Mouse (Mus musculus) cerebellum, adult 2 months (tissue): ENCODE results near the gene Mgat3. TPM values are rescaled to one million over a fixed set of nuclear protein-coding genes. Genes with fewer than 3 reads are reported as not detected.
A peak's percentile ranks its signal among the peaks of the same experiment; 100 is the strongest.

Experiments
- DNase-seq, 2 experiments: peaks; one replicate each; pipeline ENCODE4 v3.0.0; 2021
- H3K27ac ChIP-seq: fragments of 200-500 bp; 2 replicates; pipeline ENCODE4 v1.5.1; 2012; ENCODE audit warnings: low read length, control low read depth, inconsistent platforms; ENCODE audit not compliant: insufficient read depth
- H3K27me3 ChIP-seq: fragments of 200-500 bp; 2 replicates; pipeline ENCODE4 v1.6.1; 2012; ENCODE audit warnings: inconsistent platforms, mild to moderate bottlenecking, low read length, moderate library complexity; ENCODE audit not compliant: control insufficient read depth, insufficient read depth
- H3K4me1 ChIP-seq: fragments of 200-500 bp; 2 replicates; pipeline ENCODE4 v1.6.1; 2011; ENCODE audit warnings: low read length; ENCODE audit not compliant: control insufficient read depth, insufficient read depth
- H3K4me3 ChIP-seq: fragments of 200-500 bp; replicated peaks from 2 replicates; pipeline ENCODE3; 2011; ENCODE audit warnings: mild to moderate bottlenecking, low read depth, low read length, control low read depth; ENCODE audit not compliant: insufficient read depth
- CTCF ChIP-seq: fragments of 200-500 bp; IDR thresholded peaks from 2 replicates; pipeline ENCODE4 v1.5.1; 2011; ENCODE audit warnings: low read depth, mild to moderate bottlenecking, control low read depth, low read length, moderate library complexity, borderline replicate concordance; ENCODE audit not compliant: insufficient read depth
- POLR2A ChIP-seq: fragments of 200-500 bp; IDR thresholded peaks from 2 replicates; pipeline ENCODE4 v1.6.1; 2011; ENCODE audit warnings: low read length, control low read depth, borderline replicate concordance; ENCODE audit not compliant: insufficient read depth
- WGBS: fragments of 180-500 bp; shearing (Covaris S2); methylation state at CpG from one replicate; pipeline ENCODE4 v1.1.7; 2018; 5-methylcytosine and 5-hydroxymethylcytosine counted together
- polyA plus RNA-seq: library from polyadenylated mRNA; depleted of rRNA; stranded (reverse); fragments of >200 nt; gene quantifications from 2 replicates; pipeline ENCODE4 v1.2.3, GENCODE M21; 2012

The Mgat3 gene
- polyA plus RNA-seq, 1 experiment, result 106 TPM

DNA sequence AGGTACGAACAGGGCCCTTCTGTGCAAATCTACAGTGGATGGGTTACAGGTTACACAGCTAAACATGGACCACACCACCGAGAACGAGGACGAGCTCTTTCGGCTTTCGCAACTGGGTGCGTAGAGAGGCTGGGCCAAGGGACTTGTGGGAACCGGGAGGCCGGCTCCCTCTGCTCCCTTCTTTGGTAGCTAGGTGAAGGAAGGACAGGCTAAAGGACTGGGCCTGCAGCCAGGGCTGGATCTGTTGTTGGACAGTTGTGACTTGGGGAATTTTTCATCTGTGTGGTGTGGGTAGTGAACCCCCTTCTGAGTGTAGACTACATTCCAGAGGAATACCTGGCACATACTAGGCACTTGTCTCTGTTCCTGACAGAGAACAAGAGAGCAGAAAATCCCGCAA is 20.9 kb upstream of the Mgat3 start:
- Histone ChIP-seq H3K4me1 (peaks cover 11% of the 10 kb centered on the region), H3K4me3 (no peak overlapping the region), H3K27ac (no peak overlapping the region), H3K27me3 (no peaks in the 10 kb centered on the region)
- 92% methylated on average over 10 of the region's 10 CpGs for WGBS
- DNase-seq, result no peak
- TF ChIP-seq CTCF, result no peak
- no peak for TF ChIP-seq POLR2A

DNA sequence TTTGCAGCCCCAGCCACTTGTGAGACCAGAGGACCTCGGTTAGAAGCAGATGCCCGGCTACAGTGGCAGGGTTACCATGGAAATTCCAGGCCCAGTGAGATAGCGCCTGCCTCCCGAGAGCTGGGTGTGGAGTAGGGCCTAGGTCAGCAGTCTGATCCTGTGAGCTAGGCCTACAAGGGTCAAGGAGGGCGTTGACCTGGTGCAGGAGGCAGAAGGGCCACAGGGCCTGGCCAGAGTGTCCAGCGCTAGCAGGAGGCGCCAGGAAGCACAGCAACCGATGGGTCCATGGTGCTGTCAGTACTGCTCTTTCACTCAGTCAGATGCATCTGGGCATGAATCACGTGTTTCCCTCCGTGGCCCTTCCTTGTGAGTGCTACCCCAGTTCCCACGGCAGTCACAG is 19.8 kb upstream of the Mgat3 start:
- H3K4me1 ChIP-seq, result peaks cover 17% of the 10 kb centered on the region
- H3K27me3 ChIP-seq, result no peaks in the 10 kb centered on the region
- H3K4me3 ChIP-seq, result no peak overlapping the region
- 72% methylated on average over 11 of the region's 11 CpGs for WGBS
- TF ChIP-seq CTCF, result no peak
- no peak for TF ChIP-seq POLR2A
- no peak overlapping the region for H3K27ac ChIP-seq
- DNase-seq, result no peak

- TF ChIP-seq POLR2A (no peak), CTCF (no peak)
- DNase-seq, result no peak
- no peak overlapping the region for H3K27ac ChIP-seq
- no peak overlapping the region for H3K4me3 ChIP-seq
- H3K4me1 ChIP-seq, result peaks cover 31% of the 10 kb centered on the region
- no peaks in the 10 kb centered on the region for H3K27me3 ChIP-seq
- 84% methylated on average over 8 of the region's 8 CpGs for WGBS
These were observed 17.8 kb upstream of the Mgat3 start for GRCm38 (mm10) chr15:80155707-80156106.

DNA sequence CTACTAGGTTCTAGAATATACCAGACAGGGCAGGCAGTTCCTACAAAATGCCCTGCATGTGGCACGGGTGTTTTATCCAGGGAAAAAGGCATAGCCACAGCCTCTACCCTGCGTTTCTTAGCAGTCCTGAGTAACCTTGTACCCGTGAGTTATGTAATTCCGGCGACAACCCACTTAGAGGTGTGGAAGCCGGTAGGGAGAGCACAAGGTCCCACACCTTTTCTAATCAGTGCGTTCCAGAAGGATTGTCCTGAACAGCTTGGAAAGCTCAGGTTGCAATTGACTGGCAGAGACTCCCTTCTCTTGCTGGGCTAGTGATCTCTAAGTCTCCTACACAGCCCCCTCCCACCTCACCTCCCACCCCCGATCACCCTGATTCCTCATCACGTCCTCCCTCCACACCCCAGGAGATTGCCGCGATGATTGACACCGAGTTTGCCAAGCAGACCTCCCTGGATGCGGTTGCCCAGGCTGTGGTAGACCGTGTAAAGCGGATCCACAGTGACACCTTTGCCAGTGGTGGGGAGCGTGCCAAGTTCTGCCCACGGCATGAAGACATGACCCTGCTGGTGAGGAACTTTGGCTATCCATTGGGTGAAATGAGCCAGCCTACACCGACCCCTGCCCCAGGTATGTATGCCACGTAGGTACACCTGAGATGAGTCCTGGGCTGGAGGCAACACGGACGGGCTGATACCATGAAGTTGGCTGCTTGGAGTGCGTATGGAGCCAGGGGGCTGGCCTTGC is 16.2 kb upstream of the Mgat3 start:
- WGBS, result 57% methylated on average over 22 of the region's 22 CpGs
- TF ChIP-seq CTCF (no peak), POLR2A (no peak)
- Histone ChIP-seq H3K4me1 (peaks cover 46% of the 10 kb centered on the region), H3K27me3 (no peaks in the 10 kb centered on the region), H3K4me3 (no peak overlapping the region), H3K27ac (no peak overlapping the region)
- DNase-seq, result peak in 1 of 2 experiments; percentile 46

- DNase-seq, result peak in 1 of 2 experiments; percentile 40
- 51% methylated on average over 5 of the region's 5 CpGs for WGBS
- H3K27me3 ChIP-seq, result no peaks in the 10 kb centered on the region
- TF ChIP-seq CTCF (no peak), POLR2A (no peak)
- H3K4me3 ChIP-seq, result no peak overlapping the region
- H3K4me1 ChIP-seq, result peaks cover 54% of the 10 kb centered on the region
- H3K27ac ChIP-seq, result no peak overlapping the region
These were observed 15.4 kb upstream of the Mgat3 start for GRCm38 (mm10) chr15:80158001-80158706.

- Histone ChIP-seq H3K4me3 (no peak overlapping the region), H3K27me3 (no peaks in the 10 kb centered on the region), H3K4me1 (peaks cover 57% of the 10 kb centered on the region), H3K27ac (no peak overlapping the region)
- no peak for TF ChIP-seq CTCF
- TF ChIP-seq POLR2A, result no peak
- no peak for DNase-seq
- 29% methylated on average over 4 of the region's 4 CpGs for WGBS
These were observed 14.8 kb upstream of the Mgat3 start for GRCm38 (mm10) chr15:80158707-80159090.

DNA sequence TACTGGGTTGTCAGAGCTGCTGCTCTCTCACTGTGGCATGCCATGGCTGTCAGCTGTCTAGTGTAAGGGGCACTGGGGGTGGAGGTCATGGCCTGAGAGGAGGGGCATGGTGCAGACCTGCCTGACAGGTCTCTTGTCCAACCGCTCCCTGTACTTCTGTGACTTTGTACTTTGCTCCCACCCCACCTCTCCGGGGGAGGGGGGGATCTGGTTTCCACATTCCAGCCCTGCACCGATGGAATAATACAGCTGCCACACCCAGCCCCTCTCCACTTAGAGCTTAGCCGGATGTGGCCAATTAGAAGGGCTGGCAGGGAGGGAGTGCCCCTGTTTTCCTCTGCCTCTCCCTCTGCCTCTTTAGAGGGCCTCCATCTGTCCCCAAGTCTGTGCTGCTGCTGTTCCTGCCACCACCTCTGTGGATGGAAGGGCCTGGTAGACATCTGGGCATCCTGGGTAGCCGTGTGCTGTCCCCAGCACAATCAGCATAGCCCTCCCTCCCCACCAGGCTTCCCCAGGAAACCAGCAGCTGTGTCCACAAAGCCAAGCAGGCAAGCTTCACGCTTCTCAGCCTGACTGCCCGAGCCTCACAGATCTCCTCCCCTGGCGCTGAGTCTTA is 14.1 kb upstream of the Mgat3 start:
- 63% methylated on average over 8 of the region's 8 CpGs for WGBS
- TF ChIP-seq CTCF (no peak), POLR2A (no peak)
- DNase-seq, result no peak
- no peaks in the 10 kb centered on the region for H3K27me3 ChIP-seq
- H3K27ac ChIP-seq, result no peak overlapping the region
- H3K4me3 ChIP-seq, result no peak overlapping the region
- peaks cover 64% of the 10 kb centered on the region for H3K4me1 ChIP-seq
